Mouse (Mus musculus): ENCODE data around the gene Fam129c.

Gene Fam129c

GRCm38 (mm10) chr8:71637149-71638095 is 40.0 kb downstream of the Fam129c start:
- in situ Hi-C loops (cut with MboI; ENCODE audit: unreplicated experiment in 2 of 2), result no loop called here

DNA sequence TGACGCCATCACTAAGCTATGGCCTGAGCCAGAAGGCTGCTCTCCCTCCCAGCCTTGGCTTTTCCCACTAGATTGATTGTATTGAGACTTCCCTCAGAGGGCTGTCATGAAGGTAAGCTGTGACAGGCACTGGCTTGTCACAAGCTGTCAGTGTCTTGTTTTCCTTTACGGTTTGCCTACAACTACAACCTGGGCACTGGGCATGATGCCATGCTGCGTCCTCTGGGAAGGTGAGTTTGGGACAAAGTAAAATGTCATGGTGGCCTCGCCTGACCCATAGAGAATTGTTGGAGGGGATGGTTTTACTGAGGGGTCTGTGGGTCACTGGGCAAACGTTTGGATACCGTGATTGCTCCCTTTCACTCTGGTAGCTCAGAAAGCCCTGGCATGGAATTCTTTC is 40.9 kb downstream of the Fam129c start:
- in situ Hi-C loops (cut with MboI; ENCODE audit: unreplicated experiment in 2 of 2), result no loop called here

DNA sequence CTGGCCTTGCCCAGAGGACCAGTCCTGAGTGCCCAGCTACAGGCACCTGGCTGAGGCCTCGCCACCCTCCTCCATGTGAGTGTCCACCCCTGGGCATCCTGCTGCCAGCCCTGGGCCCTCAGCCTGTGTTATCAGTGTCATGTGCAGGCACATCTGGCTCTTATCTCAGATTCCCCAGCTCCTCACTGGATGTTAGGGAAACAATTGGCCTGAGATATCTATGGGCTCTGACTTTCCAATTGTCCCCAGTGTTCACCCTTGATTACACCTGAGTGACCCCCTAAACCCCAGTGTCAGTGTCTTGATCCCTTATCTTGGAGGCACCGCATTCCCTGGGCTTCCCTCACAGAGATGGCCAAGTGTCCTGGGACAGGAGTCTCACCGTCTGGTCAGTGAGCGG is 41.9 kb downstream of the Fam129c start:
- in situ Hi-C loops (cut with MboI; ENCODE audit: unreplicated experiment in 2 of 2), result no loop called here

DNA sequence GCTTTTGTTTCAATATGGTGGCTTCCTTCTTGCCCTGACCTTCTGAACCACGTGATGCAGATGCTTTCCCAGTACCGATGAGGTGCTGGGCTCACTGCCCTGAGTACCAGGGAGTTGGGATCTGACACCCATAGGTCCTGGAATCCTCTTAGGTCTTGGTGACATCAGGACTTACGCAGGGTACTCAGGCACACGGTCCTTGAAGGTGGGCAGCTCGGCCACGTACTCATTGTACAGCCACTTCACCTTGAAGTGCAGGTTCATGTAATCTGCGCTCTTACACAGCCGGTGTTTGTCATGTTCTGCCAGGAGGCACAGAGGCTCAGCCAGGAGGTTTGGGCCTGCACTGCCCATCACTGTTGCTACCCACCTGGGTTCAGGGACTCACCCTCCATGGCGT is 48.1 kb downstream of the Fam129c start:
- in situ Hi-C loops (cut with MboI; ENCODE audit: unreplicated experiment in 2 of 2), result no loop called here

- in situ Hi-C loops (cut with MboI; ENCODE audit: unreplicated experiment in 2 of 2), result loop anchor here (25.0 kb wide), 1 partner anchor 767 kb away; the partner anchor contains the start of genes Rpl18a (in 2 of the 2) and Slc5a5 (in 2 of the 2)
Measured at GRCm38 (mm10) chr8:71654600-71654999, 57.2 kb downstream of the Fam129c start.
